Mouse (Mus musculus): ENCODE results near the gene Fxr2. TPM values are rescaled to one million over a fixed set of nuclear protein-coding genes. Genes with fewer than 3 reads are reported as not detected.

The Fxr2 gene
- total and polyA plus RNA-seq, 2 experiments from 2014 or later, result 27.2 to 84.1 TPM

DNA sequence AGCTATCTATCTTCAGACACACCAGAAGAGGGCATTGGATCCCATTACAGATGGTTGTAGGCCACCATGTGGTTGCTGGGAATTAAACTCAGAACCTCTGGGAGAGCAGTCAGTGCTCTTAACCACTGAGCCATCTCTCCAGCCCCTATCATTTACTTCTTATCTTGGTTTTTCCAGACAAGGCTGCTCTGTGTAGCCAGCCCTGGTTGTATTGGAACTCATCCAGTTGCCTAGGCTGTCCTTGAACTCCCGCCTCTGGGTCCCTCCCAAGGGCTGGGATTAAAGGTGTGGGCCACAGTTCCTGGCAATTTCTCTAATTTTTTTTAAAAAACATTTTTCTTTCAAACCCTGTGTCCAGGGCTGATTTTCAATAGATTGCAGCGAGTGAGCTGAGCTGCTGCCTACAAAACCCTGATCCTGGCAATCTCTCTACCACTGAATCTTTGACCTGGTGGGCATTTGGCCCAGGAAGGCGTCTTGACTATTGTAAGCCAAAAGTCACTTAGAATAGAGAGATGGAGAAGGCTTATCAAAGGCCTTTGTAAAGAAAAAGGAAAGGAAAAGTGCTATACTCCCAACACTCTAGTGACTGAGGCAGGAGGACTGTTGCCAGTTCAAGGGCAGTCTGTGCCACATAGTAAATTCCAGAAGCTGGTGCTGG, 28.6 kb downstream of the Fxr2 start:
- no peak for ATAC-seq (ENCODE audit: low FRiP score)
- Histone ChIP-seq H3K9ac (replicated peaks; ENCODE audit: low read length, poor library complexity, severe bottlenecking) (peak overlapping the region; percentile 66; the same call in 1 of the 2 replicates), H3K36me3 (ENCODE audit: insufficient read depth, low read length) (peaks cover 42% of the 10 kb centered on the region), H3K4me2 (ENCODE audit: low read depth, low read length, poor library complexity, severe bottlenecking) (peak overlapping the region; percentile 51), H3K9me3 (ENCODE audit: low read length) (no peaks in the 10 kb centered on the region), H3K27me3 (ENCODE audit: insufficient read depth, low read length) (no peaks in the 10 kb centered on the region), H3K4me1 (ENCODE audit: insufficient read depth, low read length) (0 out of 2 replicates have a peak, but pooled peaks cover 5% of the 10 kb centered on the region), H3K27ac (ENCODE audit: low read depth, low read length) (peak overlapping the region; percentile 49; the same call in 1 of the 2 replicates), H3K4me3 (ENCODE audit: low read depth, low read length) (peak overlapping the region; percentile 57)
- no peak for DNase-seq (ENCODE audit: low spot score)
- WGBS, result 66% methylated on average over 3 of the region's 3 CpGs
- TF ChIP-seq CTCF (IDR thresholded peaks at IDR 0.05), result peak; percentile 19; the same call in 1 of the 2 replicates

DNA sequence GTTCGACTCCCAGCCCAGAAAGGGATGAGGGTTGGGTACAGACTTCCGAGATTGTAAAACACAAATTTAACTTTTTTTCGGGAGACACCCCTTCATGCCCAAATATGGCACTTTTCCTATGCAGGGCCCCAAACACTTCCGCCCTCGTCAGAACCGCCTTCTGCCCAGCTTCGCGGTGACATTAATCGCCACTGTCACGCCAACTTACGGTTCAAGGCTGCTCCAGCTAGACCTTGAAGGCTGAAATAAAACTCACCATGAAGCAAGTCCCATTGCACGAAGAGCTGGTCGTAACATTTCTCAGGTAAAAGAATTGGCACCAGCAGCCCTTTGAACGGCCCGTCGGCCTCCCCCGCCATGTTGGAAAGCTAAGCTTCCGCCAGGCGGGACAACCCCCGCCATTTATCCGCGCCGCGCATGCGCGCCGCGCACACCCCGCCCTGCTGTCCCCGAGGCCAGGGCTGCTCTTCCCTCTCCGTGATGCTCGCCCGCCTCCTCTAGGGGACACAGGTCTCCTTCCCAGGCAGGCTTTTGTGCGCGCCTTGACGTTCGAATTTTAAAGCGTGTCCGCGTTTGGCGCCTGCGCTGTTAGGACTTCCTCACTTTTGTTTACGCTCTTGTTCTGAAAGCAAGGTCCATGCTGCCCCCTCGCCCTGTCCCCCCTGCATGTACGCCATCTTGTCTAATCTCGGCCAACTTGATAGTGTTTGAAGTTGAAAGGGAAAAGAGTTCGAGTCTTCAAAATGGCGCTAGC, 29.6 kb downstream of the Fxr2 start, which contains the start of gene Mpdu1:
Gene Mpdu1, minus strand, starts transcription at position 430 of the 754 bp plus-strand sequence.
- TF ChIP-seq CTCF (IDR thresholded peaks at IDR 0.05), result peak; percentile 70
- Histone ChIP-seq H3K4me1 (ENCODE audit: insufficient read depth, low read length) (0 out of 2 replicates have a peak, but pooled peaks cover 5% of the 10 kb centered on the region), H3K9ac (replicated peaks; ENCODE audit: low read length, poor library complexity, severe bottlenecking) (peak within 1 kb of the TSS; percentile 66), H3K4me3 (ENCODE audit: low read depth, low read length) (peak within 1 kb of the TSS; percentile 57), H3K4me2 (ENCODE audit: low read depth, low read length, poor library complexity, severe bottlenecking) (peak within 1 kb of the TSS; percentile 51), H3K27ac (ENCODE audit: low read depth, low read length) (peak within 1 kb of the TSS; percentile 88), H3K9me3 (ENCODE audit: low read length) (no peaks in the 10 kb centered on the region), H3K36me3 (ENCODE audit: insufficient read depth, low read length) (peaks cover 43% of the 10 kb centered on the region), H3K27me3 (ENCODE audit: insufficient read depth, low read length) (no peaks in the 10 kb centered on the region)
- WGBS, result under 1% methylated on average over 48 of the region's 48 CpGs
- DNase-seq (ENCODE audit: low spot score) (peak; percentile 99), ATAC-seq (ENCODE audit: low FRiP score) (peak; percentile 95)

- peaks cover 41% of the 10 kb centered on the region for H3K36me3 ChIP-seq (ENCODE audit: insufficient read depth, low read length)
- ATAC-seq (ENCODE audit: low FRiP score), result no peak
- WGBS, result 68% methylated on average over 13 of the region's 13 CpGs
Measured at GRCm38 (mm10) chr11:69662967-69663671, 30.3 kb downstream of the Fxr2 start.

GRCm38 (mm10) chr11:69663795-69664194, 31.0 kb downstream of the Fxr2 start:
- DNase-seq (ENCODE audit: low spot score) (no peak), ATAC-seq (ENCODE audit: low FRiP score) (no peak)
- Histone ChIP-seq H3K36me3 (ENCODE audit: insufficient read depth, low read length) (peaks cover 37% of the 10 kb centered on the region), H3K9me3 (ENCODE audit: low read length) (no peaks in the 10 kb centered on the region), H3K4me1 (ENCODE audit: insufficient read depth, low read length) (0 out of 2 replicates have a peak, but pooled peaks cover 5% of the 10 kb centered on the region), H3K27ac (ENCODE audit: low read depth, low read length) (no peak overlapping the region), H3K4me3 (ENCODE audit: low read depth, low read length) (no peak overlapping the region), H3K4me2 (ENCODE audit: low read depth, low read length, poor library complexity, severe bottlenecking) (no peak overlapping the region), H3K27me3 (ENCODE audit: insufficient read depth, low read length) (no peaks in the 10 kb centered on the region), H3K9ac (replicated peaks; ENCODE audit: low read length, poor library complexity, severe bottlenecking) (no peak overlapping the region)
- WGBS, result 87% methylated on average over 6 of the region's 6 CpGs
- no peak for TF ChIP-seq CTCF (IDR thresholded peaks at IDR 0.05)

More at GRCm38 (mm10) chr11:69662967-69663671, 30.3 kb downstream of the Fxr2 start:
- Histone ChIP-seq H3K9ac (replicated peaks; ENCODE audit: low read length, poor library complexity, severe bottlenecking) (peak overlapping the region; percentile 66; the same call in 1 of the 2 replicates), H3K4me3 (ENCODE audit: low read depth, low read length) (peak overlapping the region; percentile 57), H3K27ac (ENCODE audit: low read depth, low read length) (peak overlapping the region; percentile 88), H3K4me1 (ENCODE audit: insufficient read depth, low read length) (0 out of 2 replicates have a peak, but pooled peaks cover 5% of the 10 kb centered on the region), H3K9me3 (ENCODE audit: low read length) (no peaks in the 10 kb centered on the region), H3K4me2 (ENCODE audit: low read depth, low read length, poor library complexity, severe bottlenecking) (peak overlapping the region; percentile 51), H3K27me3 (ENCODE audit: insufficient read depth, low read length) (no peaks in the 10 kb centered on the region)
- no peak for TF ChIP-seq CTCF (IDR thresholded peaks at IDR 0.05)
- no peak for DNase-seq (ENCODE audit: low spot score)

DNA sequence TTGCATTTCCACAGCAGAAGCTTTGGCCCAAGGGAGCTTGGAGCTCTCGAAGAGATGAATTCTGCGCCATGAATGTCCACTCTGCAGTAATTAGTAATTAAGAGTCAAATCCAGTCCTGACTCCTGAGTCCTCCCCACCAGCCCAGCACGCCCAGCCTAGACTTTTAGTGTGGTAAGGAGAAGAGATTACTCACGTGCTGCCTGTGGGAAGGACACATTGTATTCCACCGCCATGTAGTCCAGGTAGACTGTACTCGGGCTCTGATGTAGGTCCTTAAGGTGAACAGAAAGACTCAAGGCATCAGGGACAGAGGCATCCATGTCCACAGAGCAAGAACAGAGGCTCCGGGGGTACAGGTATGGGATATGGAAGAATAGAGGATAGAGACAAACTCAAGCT, 32.1 kb downstream of the Fxr2 start:
- H3K27me3 ChIP-seq (ENCODE audit: insufficient read depth, low read length), result no peaks in the 10 kb centered on the region
- 0 out of 2 replicates have a peak, but pooled peaks cover 10% of the 10 kb centered on the region for H3K4me1 ChIP-seq (ENCODE audit: insufficient read depth, low read length)
- no peak overlapping the region for H3K4me3 ChIP-seq (ENCODE audit: low read depth, low read length)
- ATAC-seq (ENCODE audit: low FRiP score), result no peak
- H3K9me3 ChIP-seq (ENCODE audit: low read length), result no peaks in the 10 kb centered on the region
- no peak overlapping the region for H3K27ac ChIP-seq (ENCODE audit: low read depth, low read length)
- no peak for TF ChIP-seq CTCF (IDR thresholded peaks at IDR 0.05)
- DNase-seq (ENCODE audit: low spot score), result no peak
- peaks cover 44% of the 10 kb centered on the region for H3K36me3 ChIP-seq (ENCODE audit: insufficient read depth, low read length)
- H3K4me2 ChIP-seq (ENCODE audit: low read depth, low read length, poor library complexity, severe bottlenecking), result no peak overlapping the region
- H3K9ac ChIP-seq (replicated peaks; ENCODE audit: low read length, poor library complexity, severe bottlenecking), result no peak overlapping the region
- WGBS, result 92% methylated on average over 7 of the region's 7 CpGs

Data from midbrain, postnatal 0 days (tissue).